Mouse (Mus musculus) gastrocnemius, adult 8-10 months (tissue): ENCODE measurements around the gene Msx2. TPM values are rescaled to one million over a fixed set of nuclear protein-coding genes. Genes with fewer than 3 reads are reported as not detected.

ENCODE experiments used
- DNase-seq, 2 experiments: peaks; one replicate each; pipeline ENCODE4 v3.0.0; 2022; ENCODE audit warnings: low spot score in 2 of 2
- total RNA-seq, 4 experiments: library from RNA; stranded (reverse); gene quantifications; 2 replicates each; pipeline ENCODE4 v1.2.4; 2022

The Msx2 gene
- total RNA-seq, 4 experiments from 2014 or later = not detected

DNA sequence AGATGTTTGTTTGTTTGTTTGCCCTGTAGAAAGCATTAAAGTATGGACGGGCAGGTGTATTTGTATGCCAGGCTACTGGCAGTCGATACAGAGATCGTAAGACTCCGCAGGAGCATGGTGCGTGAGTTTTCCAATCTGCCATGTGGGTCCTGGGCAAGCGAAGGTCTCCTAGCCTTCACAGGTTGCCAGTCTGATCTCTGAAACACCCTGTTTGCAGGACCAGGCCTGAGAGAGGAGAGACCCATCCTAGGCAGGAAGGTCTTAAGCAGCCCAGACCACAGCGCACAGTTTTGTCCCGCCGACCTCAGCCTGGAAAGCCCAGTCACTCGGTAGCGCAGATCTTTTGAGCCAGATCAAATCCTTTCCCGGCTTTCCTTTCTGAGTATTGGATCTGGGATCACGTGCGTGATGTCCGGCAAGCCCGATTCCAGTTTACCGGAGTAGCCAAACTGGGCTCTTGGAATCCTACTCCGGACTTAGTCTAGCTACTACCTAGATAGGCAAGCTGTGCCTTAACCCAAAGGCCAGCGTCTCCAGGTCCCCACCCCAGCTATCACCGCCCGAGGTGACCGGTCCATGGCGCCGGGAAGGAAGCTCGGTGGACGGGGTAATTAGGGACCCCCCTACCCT is 7.6 kb downstream of the Msx2 start:
- DNase-seq = no peak

DNA sequence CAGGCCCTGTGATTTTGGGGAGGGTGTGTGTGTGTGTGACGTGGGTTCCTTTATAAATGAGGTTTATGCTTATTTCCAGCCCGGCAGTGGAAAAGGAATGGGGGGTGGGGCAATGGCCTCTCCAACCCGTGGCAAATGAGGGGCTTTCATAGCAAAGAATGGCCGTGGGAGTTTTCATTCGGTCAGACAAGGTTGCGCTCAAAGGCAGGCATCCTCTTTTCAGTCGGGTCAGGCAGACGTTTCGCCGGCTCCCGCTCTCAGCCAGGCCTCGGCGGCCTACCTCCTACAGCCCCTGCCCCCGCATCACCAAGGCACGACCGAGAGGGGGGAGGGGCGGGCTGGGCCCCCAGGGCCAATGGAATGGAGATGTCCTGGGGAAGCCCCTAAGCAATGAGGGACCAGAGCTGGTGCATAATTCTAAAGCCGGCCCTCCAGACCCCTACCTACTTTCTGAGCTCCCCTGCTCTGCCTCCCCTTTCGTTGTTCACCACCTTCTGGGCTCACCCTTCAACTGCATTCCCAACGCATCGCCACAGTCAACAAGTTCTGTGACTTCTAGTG is 8.4 kb downstream of the Msx2 start:
- DNase-seq = no peak

DNA sequence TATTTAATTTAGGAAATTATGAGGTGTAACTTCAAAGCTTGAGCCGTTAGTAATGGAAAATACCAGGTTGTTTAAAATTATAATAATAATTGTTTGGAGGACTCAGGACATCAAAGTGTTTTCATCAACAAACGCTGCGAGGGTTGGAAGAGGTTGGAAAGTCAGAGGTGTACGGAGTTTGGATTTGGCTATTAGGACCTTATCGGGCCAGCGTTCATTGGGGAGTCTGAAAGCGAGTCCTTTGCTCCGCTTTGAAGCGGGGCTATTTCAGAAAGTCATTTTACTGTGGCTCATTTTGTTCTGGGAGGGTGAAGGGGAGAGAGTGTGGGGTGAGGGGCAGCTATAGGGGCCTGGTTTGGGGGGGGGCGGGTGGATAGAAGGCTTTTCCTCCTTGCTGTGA is 8.9 kb downstream of the Msx2 start:
- no peak for DNase-seq

DNA sequence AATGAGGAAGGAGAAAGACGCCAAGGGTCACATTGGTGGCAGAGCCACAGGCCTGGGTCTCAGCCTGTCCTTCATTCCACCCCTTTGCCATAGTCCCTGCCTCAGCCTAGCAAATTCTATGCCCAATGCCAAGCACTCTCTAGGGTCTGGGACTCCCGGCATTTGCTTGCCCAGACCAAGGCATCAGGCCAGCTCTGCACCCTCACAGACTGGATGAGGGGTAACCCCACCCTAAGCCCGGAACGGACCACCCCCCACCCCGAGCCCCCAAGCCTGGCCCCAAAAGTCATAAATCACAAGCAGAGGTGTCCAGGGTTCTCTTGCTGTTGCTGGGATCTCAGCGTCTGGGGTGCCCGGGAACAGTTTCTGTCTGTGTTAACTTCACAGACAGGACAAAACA is 9.8 kb downstream of the Msx2 start:
- no peak for DNase-seq

DNA sequence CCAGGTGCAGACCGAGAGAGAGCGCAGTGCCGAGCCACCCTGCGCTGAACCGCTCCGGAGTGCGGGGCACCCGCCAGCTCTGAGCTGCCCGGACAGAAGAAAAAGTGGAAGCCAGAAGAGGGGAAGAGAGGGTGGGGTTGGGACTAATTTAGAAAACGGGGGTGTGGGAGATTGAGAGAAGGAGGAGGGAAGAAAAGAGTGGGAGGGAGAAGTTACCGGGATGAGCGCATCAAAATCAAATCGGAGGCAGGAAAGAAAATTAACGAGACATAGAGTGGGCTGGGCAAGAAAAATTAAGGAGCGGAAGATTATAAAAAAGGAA is 10.3 kb downstream of the Msx2 start:
- no peak for DNase-seq

DNA sequence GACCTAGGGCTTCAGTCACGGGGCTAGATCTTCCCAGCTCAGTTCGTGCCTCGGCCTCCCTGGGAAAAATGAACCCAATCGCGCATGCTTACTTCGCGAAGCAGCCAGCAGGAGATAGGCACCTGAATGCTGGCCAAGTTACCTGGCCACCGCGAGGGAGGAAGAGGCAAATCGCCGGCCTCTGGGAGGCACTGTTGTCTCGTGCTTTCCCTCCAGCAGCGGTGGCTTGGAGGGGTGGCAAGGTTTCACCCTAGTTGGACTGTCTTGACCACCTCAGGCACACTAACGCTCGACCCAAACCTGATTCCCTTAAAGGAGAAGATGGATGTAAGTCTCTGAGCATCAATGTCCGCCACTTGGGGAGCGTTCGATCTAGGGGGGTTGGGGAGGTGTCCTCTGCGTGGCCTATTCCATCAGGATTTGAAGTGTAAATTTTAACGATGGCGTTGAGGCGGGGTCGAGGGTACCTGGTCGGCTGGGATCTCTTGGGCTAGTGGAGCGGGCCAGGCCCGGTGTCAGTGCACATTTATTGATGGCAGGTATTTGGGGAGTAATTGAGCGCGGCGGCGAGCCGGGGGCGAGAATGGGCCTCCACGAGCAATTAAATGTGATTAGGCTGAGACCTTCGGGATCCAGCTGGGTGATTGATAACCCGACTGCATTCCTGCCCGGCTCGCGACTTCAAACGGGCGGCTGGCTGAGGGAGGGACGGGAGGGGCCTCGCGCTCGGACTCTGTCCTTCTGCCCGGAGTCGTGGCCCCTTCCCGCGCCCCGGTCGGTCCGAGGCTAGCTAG is 10.8 kb downstream of the Msx2 start:
- DNase-seq = no peak

DNA sequence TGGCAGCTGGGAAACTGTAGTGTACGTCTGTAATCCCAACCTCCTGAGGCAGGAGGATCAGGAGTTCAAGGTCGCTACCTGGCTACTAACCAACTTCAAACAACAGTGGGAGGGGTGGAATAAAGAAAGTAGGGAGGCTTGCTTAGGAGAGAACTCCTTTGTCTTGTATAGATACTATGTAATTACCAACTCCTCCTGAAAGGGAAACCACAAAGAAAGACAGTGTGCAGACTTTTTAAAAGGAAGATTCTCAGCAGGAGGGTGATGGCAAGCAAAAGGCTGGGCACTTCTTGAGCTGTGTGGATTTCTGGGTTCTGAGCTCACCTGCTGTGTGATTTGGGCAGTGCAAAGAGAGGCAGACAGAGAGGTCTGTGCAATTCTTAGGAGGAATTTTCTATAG is 11.5 kb downstream of the Msx2 start:
- no peak for DNase-seq

DNA sequence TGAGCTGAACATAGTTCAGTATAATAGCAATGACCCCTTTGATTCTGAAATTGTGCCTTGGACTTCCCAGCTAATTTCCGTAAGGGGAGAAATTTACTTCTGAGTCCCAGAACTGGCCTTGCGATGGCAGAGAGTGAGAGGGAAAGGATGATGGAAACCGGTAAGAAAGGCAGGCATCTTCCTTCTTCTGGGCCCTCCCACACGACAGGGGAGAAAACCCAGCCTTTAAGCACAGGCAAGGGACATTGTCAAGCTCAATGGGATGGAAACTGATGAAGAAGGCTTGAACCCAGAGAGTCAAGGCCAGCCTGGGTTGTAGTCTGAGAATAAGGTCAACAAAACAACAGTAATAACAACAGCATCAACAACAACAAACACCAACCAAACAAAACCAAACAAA is 14.1 kb downstream of the Msx2 start:
- DNase-seq = no peak

DNA sequence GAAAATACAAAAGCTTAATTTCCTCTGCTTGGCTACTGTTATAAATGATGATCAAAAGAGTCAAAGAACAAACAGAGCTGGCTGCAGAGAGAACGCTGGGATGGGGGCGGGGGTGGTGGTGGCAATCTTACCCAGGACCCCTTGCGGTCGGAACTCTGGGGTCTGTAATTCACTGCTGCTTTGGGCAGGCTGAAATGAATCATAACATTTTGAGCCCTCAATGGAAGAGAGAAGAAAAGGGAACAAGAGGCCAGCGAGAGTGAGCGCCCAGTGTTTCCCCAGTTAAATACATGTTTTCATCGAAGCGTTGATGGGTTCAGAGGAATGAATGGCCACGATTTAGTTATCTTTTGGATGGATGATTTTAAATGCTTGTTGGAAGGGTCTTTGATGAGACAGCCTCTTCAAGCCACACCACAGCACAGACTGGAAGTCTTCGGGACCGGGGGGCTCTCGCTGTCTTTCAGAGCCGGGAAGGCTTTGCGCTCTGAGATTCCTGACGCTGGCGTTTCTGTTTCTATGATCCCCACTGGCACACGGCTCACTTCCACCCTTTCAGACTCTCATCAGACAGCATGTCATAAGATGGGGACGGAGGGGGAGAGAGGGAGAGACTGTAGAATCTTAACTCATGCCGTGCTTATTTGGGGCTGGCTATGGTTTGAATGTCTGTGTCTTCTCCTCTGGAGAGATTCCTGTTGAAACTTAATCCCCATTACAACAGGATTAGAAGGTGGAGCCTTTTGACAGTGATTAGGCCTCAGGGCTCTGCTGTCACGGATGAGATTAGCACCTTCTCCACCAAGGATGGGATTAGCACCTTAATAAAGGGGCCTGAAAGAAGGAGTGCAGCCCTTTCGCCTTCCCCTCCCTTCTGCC is 17.8 kb downstream of the Msx2 start:
- DNase-seq = no peak

DNA sequence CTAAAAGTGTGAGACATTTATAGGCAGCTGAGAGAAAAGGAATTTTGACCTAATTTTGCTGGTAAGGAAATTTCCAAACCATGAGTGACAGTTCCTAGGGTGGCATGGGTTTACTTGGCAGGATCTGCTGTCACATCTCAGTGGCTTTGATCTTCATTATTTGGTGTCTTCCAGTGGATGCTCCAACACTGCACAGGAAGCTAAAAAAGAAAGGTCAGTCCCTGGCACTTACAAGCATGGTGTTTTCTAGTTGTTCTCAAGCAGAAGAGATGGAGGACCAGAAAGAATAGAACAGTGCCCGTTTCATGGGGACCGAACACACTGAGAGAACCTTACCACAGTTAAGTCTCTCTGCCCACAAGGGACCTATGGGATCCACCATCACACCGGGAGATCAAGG is 18.9 kb downstream of the Msx2 start:
- DNase-seq = no peak

DNA sequence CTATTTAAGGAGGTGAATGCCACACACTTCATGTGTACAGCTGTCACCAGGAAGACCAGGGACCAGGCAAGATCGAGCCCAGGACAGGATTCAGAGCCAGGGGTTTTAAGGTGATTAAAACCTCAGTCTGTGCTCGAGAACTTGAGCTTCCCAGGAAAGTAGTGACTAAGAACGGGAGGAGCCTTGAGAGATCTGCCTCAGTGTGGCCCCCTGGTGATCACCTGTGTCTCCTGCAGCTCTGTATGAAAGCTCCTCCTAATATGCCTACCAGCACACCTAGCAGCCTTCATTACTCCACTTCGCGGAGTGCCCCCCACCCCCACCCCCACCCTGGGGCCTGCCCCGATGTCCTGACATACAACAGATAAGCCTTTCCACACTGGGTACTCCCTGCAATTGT is 25.3 kb downstream of the Msx2 start:
- no peak for DNase-seq

DNA sequence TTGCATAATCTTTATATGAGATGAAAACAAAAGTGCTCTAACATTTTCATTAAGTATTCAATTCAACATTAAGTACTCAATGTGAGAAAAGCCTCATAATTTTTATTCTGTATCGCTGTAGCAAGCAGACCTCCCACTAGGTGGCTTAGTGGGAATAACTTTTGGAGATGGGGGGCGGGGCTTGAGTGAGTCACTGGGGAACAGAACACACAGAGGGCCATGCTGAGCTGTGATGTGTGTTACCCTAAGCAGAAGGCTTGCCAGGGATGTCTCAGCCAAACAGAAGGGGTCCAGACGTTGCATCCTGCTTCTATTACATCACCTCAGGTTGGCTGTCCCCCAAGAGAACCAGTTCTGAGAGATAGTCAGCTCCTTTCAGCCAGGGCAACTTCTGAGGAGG is 29.3 kb downstream of the Msx2 start:
- no peak for DNase-seq

DNA sequence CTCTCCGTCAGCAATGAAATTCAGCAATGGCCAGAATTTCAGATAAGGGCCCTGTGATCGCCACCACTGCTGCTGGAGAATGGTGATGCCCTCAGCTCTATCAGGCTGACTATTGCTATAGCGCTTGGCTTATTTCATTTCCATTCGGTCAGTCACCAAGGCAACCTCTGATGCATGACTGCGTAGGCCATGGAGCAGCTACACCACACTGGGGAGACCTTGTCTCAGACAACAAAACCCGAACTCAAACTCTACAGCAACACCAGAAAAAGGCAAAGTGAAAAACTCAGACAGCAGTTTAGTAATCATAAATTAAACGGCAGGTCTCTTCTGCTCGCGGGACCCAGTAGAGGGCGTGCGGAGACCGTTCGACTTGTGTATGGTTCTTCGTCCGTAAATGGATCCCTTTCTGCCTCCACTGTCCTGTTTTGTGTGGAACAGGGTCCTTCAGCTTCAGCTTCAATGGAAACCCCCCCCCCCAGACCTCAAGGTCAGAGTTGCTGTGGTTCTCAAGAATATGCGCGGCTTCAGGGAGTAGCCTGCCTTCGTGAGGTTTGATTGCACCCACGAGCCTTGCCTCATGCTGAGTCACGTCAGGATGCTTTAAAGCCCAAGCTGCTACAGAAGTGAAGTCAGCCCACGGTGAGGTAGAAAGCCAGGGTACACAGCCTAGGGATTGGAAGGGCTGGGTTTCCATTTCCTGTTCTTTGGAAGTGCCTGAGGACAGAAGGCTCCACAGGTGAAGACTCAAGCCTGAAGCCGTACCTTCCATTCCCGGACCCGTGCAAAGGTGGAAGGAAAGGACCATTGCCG is 30.5 kb downstream of the Msx2 start:
- no peak for DNase-seq

DNA sequence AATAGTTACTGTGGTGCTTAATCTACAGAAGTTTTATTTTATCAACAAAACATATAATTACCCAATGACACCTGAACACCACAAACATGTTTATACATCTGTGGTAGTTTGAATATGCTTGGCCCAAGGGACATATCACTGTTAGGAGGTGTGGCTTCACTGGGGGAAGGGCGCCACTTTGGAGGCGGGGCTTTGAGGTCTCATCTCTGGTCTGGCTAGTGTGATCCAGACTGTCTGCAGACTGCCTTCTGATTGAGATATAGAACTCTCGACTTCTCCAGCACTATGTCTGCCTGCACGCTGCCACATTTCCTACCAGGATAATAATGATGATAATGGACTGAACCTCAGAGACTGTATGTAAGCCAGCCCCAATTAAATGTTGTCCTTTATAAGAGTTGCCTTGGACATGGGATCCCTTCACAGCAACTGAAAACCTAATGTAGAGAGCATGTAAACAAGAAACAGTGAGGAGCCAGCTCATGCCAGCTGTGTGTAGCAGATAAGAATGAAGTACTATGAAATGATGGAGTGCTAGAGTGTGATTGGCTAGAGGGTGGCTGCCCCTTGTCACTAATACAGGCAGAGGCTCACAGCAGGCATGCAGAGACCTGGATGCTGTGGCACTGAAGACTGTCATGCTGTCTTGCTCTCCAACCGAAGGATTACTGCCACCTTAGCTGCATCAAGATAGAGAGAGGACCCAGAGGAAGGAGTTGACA is 31.4 kb downstream of the Msx2 start:
- no peak for DNase-seq

DNA sequence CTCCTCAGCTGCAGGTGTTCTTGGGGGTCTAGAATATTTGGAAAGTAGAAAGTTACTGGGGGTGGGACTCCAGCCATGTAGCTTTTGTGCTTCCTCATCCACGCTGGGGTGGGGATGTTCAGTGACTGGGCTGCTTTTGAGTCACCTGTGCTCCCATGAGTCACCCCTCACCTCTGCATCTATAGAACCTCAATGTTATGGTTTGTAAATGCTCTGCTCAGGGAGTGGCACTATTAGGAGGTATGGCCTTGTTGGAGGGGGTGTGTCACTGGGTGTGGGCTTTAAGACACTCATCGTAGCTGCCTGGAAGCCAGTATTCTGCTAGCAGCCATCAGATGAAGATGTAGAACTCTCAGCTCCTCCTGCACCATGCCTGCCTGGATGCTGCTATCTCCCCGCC is 32.9 kb downstream of the Msx2 start:
- no peak for DNase-seq

DNA sequence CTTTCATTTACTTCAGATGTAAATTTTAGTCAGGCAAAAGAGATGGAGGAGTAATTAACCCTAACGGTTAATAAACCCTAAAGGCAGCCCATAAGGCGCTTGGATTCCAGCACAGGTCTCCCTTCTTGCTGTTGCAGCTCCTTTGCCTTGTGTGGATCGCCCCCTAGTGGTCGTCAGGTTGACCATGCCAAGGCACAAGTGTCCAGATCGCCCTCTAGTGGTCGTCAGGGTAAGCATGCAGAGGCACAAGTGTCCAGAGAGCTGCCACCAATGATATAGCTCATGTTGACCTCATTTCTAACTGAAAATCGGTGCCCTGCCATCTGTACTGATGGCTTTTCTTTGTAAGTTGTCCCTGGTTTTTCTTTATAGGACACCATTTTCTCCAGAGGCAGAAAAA is 46.4 kb downstream of the Msx2 start:
- peak; percentile 37 to 41 for DNase-seq

DNA sequence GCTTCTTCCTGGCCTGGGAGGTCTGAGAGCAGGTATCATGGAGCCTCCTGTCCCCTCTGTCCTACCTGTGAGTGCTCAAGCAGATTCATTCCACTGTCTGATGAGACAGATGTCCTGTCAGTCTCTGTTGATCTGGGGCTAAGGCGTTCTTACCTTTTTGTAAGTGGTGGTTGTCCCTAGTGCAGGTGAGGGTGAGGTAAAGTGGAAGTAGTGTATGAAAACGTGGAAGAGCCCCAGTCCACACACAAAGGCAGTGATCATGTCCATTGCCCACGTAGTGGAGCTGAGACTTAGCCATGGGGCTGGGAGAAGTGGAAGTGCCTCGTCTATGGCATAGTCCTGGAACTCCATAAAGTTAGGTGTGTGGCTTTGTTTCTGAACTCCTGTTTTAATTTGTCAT is 51.7 kb downstream of the Msx2 start:
- DNase-seq = no peak

DNA sequence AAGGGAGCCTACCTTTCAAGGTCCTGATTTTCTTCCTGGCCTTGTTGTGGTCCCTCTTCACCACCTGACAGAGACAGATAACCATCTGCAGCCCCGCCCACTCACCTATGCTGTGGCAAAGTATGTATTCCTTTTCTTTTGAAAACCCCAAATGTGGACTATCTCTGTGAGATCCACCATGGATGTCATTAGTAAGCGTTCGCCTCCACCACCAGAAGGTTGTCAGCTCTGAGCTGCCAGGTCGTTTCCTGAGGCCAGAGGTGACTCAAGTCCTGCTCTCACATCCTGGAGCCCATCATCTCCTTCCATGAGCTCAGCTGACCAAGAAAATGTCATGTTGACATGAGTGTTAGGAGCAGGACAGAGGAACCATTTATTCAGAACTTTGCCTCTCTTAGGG is 52.1 kb downstream of the Msx2 start:
- no peak for DNase-seq

DNA sequence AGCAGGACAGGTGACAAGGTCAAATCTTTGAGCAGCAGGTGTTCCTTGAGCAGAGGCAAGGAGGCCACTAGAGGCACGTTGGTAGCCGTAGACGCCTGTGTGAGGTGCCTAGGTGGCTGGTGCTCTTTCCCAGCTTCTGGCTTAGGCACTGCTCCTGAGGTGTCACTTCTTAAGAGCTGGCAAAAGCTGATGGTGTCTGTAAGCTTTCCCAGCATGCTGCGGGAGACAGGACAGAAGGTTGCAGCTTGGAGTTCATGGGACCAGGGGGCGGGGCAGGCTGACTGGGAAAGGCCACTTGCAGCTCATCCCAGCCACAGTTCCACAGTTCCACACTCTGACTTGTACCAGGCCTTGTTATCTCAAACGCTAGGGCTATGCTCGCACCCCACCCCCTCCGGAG is 53.2 kb downstream of the Msx2 start:
- DNase-seq = no peak

DNA sequence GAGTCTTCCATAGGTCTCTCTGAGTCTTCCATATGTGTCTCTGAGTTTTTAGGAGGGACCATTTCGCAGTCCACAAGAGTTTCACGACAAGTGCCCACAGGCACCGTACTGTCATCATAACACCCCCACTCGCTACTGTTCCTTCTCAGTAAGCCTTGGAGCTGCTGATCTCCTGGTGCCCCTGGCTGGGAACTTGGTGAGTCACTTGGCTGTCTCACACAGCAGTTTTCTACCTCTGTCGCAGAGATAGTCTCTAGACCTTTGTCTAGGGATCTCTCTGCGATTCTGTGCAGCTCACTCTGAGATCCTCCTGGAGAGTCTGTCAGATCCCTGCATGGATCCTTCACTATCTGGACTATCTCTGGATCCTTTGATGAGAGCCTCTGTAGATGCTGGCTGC is 55.2 kb downstream of the Msx2 start:
- DNase-seq = no peak
